Mouse (Mus musculus) lung, postnatal 10 days (tissue): ENCODE measurements around the gene Brms1l.
"Not testable (repeated sequence)": the region's sequence is repeated elsewhere in the genome, so short reads cannot be mapped to it uniquely, and the experiment has no call there.

Experiments
- DNase-seq: peaks from one replicate; pipeline ENCODE4 v3.0.0; 2021

Brms1l gene

DNA sequence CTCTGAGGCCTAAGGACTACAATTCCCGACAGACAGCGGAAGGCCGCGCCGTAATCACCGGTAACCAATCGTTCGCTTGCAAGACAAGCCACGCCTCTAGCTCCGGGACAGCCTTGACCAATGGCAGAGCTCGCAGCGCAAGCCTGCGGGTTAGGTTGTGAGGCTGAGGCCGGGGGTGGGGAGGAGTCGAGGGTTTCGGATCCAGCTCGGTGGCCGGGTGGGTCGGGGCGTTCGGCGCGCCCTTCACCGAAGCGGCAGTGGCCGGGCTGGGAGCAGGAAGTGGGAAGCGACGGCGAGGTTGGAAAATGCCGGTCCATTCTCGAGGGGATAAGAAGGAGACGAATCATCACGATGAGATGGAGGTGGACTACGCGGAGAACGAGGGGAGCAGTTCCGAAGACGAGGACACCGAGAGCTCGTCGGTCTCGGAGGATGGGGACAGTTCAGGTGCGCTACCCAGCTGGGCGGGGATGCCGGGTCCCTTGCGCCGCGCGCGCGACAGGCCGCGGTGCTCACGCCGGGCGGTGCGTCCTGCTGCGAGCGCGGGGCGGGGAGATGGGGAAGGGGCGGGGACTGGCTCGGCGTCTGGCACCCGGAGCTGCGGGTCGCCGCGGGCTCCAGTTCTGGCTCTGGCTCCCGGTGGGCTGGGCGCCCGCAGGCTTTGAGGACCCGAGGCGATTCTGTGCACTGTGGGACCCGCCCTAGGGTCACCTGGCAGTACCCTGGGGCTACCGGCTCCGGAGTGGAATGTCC lies at the start of gene Brms1l:
TSS of gene Brms1l (plus strand) at position 126 of the 753 bp plus-strand sequence.
- DNase-seq: peak; percentile 99

DNA sequence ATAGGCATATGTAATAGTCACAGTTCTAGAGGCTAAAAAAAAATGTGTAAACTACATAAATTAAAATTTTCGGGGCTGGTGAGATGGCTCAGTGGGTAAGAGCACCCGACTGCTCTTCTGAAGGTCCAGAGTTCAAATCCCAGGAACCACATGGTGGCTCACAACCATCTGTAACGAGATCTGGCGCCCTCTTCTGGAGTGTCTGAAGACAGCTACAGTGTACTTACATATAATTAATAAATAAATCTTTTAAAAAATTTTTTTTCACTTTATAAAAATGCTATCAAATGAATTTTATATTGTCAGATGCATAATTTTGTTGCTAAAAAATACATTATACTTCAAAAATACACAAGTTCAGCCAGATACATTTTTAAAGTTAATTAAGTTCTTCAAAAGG lies 41.6 kb upstream of the Brms1l start:
- not testable (repeated sequence) for DNase-seq

DNA sequence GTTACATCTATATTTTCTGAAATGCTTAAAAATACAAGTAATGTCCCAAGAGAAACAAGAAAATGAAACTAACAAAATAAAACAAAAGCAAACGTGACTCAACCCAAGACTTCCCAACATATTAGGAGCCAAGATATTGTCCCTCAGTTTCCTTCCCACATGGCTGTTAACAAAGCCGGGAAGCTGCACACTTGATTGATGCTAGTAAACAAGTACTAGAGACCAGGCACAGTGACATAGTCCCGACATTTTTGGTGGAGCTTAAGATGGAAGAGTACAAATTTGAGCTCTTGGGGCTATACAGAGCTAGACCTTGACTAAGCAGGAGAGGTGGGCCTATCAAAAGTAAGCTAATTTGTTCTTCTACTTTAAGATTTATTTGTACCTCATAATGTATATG lies 39.0 kb upstream of the Brms1l start:
- no peak for DNase-seq

DNA sequence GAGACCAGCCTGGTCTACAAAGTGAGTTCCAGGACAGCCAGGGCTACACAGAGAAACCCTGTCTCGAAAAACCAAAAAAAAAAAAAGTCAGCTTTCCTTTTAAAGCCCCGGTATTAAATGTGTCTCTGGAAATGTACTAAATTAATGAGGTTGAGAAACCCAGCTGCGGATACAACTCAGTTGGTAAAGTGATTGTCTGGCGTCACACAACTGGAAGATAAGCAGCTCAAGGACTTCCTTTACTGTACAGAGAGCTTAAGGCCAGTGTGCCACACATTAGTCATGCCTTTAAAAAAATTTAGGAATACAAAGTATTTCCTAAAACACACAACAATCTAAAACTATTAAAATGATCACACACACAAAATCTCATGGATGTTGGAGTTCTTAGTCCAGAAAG lies 37.4 kb upstream of the Brms1l start:
- no peak for DNase-seq

DNA sequence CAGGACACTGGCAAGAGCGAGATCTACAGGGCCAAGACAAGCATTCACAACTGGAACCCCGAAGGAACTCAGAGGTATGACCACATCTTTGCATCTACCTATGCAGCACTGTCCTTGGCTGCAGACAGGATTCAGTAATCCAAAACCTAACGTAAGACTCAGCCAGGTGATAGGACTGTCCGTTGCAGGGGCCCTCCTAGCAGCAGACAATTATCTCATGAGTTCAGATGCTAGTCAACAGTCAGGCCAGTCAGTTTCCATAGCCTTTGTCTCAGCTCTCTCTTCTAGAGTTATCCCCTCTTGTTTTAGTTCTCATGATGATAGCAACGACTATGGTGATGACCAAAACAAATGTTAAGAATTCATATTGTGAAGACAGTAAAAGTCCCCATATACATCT lies 36.0 kb upstream of the Brms1l start:
- DNase-seq: no peak

DNA sequence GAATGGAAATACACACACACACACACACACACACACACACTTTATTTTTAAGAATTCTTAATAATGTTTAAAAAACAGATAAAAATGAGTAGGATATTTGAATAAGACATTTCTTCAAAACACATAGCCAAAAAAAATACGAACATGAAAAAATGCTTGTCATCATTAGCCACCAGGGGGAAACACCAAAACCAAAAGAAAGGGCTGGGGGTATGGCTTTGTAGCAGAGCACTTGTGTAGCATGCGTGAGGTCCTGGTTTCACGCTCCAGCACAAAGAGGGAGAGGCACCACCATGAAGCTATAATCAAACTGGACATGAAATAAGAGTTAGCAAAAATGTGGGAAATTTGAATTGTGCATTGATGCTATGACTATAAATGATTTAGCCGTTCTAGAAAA lies 35.0 kb upstream of the Brms1l start:
- DNase-seq: no peak

DNA sequence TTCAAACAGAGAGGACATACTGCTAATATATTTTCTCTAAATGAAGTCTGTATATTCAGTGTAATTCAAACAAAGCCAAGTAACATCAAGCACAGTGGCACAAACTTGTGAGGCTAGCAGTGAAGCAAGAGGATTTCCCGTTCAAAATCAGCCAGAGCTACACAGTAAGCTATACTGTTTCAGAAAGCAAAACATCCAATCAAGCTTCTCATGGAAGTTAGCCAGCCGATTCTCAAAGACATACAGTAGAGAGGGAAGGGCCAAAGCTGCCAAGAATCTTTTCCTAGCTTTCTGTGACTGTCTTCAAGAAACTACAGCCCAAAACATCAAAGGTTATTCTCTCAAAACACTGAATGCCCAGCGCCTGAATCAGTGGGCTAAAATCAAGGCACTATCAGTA lies 31.1 kb upstream of the Brms1l start:
- DNase-seq: no peak

DNA sequence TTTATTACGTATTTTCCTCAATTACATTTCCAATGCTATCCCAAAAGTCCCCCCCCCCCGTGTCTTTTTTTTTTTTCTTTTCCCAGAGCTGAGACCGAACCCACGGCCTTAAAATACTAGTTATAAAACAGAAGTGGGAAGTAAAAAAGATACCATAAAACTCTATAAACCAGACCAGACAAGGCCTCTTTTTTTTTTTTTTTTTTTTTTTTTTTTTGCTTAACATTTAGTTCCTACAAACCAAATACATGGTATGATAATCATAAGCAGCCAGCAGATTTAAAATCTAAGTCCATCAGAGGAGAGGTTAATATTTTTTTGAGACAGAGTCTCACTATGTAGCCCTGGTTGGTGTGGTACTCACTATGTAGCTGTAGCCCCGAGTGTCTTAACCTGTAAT lies 19.6 kb upstream of the Brms1l start:
- DNase-seq: no peak

DNA sequence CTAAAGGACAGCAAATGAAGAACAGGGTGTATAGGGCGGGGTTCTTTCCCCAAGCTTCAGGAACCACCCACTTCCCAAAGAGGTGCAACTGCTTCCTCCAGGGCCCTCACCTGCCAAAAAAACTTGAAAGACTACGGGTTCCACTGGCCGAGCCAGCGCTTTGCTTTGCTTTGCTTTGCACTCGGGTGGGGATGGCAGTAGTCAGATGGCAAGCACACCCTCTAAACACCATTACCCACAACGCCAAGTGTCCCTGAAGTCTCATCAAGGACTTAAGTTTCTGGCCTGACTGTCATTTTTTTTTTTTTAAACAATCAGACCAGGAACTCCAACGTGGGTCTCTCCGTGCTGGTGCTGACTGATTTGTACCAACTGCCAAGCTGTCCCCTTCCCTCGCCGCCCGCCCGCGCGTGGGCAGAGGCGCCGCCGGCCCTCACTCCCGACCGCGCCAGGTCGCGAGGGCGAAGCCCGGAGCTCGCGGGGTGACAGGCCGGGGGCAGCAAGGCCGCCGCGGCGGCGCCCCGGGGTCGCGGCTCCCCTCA lies 15.9 kb upstream of the Brms1l start:
- DNase-seq: peak; percentile 48

DNA sequence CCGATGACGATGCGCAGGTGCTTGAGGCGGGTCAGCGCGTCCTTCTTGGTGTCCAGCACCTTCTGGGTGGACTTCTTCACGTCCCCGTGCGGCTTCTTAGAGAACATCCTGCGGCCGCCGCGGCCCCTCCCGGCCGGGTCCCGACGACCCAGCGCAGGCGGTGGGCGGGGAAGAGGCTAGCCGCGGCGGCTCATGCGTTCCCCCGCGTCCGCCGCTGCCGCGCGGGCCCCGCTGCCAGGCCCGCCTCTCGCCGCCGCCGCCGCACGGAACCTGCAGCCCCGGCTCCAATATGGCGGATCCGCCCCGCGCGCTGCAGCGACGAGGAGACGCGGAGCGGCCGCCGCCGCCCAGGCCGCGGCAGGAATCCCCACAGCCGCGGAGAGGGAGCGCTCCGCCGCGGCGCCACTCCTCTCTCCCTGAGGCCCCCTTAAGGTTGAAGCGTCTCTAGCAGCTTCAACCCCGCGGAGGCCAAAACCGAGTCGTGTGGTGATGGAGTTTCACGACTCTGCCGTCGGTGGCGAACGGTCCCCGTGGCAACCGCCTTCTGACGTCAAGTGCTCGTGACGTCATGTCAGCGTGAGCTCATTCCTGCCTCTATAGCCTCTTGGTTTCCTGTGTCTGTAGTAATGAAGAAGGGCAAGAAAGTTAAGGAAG lies 15.3 kb upstream of the Brms1l start, which contains the start of gene Ralgapa1:
TSS of gene Ralgapa1 (minus strand) at position 507 of the 654 bp plus-strand sequence.
- DNase-seq: peak; percentile 94

DNA sequence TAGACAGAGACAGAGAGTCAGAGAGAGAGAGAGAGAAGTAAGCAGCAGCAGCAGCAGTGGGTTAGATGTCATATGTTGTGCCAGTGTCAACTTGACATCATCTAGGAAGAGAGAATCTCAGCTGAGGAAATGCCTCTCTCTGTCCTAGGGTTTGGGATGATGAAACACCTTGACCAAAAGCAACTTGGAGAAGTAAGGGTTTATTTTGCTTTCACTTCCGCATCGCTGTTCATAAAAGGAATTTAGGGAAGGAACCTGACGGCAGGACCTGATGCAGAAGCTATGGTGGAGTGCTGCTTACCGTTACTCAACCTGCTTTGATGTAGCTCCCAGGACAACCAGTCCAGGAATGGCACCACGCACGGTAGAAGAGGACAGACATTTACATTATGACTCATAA lies 12.1 kb upstream of the Brms1l start:
- DNase-seq: no peak

DNA sequence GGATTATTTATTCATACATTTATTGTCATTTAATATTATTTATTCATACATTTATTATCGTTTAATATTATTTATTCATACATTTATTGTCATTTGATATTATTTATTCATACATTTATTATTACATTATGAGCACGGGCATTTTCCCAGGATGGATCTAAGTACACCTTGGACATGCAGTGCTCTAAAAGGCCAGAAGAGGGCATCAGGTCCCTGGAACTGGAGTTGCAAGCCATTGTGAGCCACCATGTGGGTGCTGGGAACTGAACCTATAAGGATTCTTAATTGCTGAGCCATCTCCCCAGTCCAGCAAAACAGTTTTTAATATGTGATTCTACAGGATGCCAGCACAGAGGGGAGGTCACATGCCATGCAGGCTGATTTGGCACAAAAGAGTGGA lies 10.6 kb upstream of the Brms1l start:
- no peak for DNase-seq

DNA sequence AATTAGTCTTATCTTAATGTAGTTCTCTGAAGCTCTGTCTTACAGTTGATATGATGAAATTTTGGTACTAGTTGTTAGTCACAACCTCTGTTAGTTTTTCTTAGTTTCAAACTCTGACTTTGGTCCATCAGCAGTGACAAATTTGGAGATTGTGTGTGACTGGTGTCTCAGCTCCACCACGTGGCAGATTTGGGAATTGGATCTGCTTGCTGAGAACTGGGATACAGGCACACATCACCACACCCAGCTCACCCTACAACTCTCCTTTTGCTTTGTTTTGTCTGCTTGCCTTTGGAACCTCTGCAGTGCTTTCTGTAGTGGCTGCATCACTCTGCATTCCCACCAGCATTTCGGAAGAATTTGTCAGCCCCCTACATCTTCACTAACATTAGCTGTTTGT lies 5.0 kb upstream of the Brms1l start:
- peak; percentile 86 for DNase-seq

DNA sequence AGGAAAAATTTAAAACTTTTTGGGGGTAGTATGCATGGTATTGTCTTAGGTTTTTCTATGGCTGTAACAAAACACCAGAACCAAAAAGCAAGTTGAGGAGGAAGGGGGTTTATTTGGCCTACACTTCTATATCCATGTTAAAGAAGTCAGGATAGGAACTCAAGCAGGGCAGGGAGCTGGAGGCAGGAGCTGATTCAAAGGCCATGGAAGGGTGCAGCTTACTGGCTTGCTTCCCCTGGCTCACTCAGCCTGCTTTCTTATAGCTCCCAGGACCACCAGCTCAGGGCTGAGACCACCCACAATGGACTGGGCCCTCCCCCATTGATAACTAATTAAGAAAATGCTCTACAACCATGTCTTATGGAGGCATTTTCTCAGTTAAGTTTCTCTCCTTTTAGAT lies 3.2 kb upstream of the Brms1l start:
- DNase-seq: no peak

DNA sequence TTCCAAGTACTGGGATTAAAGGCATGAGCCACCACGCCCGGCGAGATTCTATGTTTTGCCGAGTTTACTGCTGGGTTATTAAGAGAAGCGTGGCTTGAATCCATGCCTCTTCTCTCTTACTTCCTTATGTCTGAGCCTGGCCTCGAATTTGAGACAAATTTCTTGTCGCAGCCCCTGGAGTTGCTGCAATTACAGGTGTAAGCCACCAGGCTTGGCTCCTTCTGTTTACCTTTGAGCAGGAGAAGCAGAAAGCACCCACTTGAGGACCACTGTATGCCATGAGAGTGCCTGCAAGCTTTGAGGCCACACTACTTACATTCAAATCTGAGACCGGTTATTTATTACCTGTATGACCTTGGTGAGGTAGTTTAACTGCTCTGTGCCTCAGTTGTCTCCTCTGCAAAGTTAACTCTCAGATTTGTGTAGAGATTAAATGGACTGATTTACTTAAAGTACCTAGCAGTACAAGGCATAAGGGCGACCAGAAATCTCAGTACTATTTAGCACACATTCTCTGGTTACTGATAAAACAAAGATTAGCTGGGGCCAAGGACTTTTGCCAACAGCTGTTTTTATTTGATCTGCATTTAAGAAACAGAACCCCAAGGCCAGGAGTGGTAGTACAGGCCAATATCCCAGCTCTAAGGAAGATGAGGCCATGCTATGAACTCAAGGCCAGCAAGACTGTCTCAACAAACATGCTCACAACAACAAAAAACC lies 2.1 kb upstream of the Brms1l start:
- DNase-seq: no peak

DNA sequence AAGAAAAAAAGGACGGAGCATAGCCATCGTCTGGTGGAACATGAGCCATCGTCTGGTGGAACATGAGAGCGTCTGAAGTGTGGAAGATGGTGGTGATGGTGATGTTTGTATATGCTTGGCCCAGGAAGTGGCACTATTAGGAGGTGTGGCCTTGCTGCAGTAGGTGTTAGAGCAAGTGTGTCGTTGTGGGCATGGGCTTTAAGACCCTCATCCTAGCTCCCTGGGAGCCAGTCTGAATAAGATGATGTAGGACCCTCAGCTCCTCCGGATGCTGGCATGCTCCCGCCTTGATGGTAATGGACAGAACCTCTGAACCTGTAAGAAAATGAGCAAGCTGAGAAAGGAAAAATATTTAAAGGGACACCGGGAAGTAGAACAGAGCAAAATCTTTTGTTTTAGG lies 1.2 kb upstream of the Brms1l start:
- no peak for DNase-seq

DNA sequence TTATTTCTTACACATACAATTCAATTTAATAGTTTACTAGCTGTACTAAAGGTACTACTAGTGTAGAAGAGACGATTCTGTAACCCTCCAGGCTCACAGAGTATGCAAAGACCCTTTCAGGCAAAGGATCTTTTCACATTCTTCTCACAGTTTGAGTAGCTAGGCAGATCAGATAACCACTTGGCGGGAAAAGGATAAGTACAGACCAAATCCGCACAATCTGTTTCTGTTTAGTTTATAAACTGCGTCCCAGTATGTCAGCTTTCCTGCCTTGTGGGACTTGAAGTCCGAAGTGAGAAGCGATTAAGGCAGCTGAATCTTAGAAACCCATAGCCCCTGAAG lies 296 bp upstream of the Brms1l start:
- no peak for DNase-seq

DNA sequence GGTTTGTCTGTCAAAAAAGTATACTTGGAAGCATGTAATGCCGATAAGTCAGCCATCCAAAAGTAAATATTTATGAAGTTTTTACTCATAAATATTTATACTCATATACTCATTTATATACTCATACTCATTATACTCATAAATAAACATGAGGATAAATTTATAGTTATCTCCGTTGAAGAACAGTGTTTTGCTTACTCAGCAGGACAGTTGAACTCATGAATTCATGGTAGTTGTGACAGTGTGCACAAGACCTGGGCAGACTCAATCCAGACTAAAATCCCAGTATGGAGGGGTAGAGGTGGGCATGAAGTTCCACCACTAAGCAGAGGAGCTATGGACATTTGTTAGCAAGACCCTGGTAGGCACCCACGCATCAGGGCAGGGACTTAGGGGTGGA lies 1.4 kb downstream of the Brms1l start:
- DNase-seq: no peak

DNA sequence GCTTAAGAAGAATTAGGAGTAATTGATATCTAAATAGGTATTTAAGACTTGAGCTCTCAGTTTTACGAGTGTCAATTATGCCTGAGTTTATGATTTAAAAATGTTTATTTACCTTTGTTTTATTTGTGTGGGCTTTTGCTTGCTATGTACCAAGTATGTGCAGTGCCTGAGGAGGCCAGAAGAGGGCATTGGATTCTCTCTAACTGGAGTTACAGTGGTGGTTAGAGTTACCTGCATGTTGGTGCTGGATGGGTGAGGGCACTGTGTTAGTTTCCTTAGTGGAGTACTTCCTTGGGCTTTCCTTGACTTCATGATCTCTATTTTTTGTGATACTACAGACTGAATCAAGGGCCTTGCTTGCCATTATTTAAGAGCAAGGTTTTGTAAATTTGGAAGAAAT lies 10.6 kb downstream of the Brms1l start:
- peak; percentile 29 for DNase-seq

DNA sequence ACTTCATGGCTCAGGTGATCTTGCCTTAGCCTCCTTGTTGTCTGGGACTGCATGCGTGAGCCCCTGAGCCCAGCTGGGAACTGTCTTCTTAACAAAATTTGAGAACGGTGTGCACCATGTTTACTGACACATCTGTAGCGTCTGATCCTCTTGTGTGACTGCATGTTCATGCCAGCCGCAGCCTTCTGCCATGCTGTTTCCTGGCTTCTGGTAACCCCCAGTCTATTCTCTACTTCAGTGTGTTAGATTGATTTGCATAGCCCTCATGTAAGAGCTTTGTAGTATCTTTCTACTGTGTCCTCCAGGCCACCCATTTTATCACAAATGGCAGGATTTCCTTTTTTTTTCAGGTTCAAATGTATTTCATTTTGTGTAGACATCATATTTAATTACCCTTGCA lies 11.7 kb downstream of the Brms1l start:
- no peak for DNase-seq

DNA sequence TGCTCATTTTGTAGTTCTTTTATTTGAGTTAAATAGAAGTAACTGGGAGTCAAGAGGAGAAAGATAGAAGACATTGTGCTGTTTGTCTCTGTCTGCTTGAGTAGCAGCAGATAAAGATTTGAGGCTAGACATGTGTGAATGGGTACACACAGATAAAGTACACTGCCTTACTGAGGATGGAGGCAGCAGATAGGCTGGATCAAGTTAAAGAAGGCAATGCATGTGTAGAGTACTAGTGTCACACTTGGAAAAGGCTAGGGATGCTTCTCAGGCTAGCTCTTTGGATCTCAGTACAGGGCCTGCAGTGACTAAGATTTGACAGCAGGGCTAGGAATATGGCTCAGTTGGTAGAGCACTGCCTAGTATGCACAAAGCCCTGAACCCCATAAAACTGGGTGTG lies 14.5 kb downstream of the Brms1l start:
- no peak for DNase-seq

DNA sequence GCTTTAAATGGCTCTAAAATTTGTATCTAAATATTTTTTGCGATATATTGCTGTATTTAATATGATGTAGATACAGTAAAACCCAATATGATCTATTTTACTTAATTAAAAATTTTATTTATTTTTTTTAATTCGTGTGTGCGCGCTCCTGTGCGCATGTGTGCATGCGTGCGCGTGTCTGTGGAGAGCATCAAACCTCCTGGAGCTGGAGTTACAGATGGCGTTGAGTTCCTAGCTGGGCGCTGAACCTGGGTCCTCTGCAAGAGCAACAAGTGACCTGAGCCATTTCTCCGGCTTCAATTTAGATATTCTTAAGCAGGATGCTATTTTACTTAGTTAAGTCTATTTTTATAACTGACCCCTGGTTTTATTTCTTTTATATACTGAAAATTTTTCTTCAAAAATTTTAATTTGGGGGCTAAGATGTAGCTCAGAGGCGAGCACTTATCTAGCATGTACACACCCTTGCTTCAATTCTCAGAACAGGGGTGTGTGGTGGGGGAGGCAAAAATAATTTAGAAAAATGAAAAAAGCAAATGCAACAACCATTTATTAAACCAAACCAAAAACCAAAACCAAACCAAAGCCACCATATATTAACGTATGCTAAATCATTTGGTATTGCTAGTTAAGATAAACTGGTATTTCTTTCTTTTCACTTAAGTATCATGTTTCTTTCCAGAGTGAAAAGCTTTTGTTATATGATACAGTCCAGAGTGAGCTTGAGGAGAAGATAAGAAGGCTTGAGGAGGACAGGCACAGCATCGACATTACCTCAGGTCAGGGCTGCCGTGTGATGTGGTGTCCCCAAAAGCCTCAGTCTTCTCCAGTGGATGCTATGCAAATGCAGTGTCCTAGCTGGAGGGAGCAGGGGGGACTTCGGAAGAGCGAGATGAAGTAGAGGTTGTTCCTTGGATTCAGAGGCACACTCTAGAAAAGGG lies 23.6 kb downstream of the Brms1l start:
- no peak for DNase-seq

DNA sequence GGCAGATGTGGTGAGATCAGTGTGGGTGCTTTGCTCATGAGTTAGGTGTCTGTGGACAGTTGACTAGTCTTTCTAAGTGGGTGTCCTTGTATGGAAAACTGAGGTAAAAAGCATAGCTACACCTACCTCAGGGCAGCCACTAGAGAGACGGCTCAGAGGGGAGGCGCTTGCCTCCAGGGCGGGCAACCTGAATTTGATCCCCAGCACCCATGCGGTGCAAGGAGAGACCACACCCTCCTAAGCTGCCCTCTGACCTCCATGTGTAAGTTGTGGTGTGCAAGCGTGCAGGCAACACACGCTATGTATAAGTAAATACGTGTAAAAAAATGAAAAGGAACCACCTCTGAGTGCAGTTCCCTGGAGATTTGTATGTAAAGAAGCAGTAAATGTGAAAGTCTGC lies 24.5 kb downstream of the Brms1l start:
- no peak for DNase-seq
